Mouse (Mus musculus) liver, embryonic 16.5 days (tissue): ENCODE results near the gene Senp3. TPM values are rescaled to one million over a fixed set of nuclear protein-coding genes. Genes with fewer than 3 reads are reported as not detected.

ENCODE experiments used
- ATAC-seq: fragments of 200-750 bp; cut with Nextera tagmentation; 2 replicates; pipeline ENCODE4 v1.8.0; 2017; ENCODE audit warnings: low read depth, mild to moderate bottlenecking, moderate number of reproducible peaks, moderate library complexity
- H3K27ac ChIP-seq: fragments of 300-500 bp; sonication (generic); 2 replicates; pipeline ENCODE4 v1.5.1; 2014; ENCODE audit warnings: mild to moderate bottlenecking, low read length
- H3K27me3 ChIP-seq: fragments of 300-500 bp; sonication (generic); 2 replicates; pipeline ENCODE4 v1.6.1; 2014; ENCODE audit warnings: low read depth, low read length, mixed read lengths; ENCODE audit not compliant: control insufficient read depth, insufficient read depth
- H3K36me3 ChIP-seq: fragments of 300-500 bp; sonication (generic); 2 replicates; pipeline ENCODE4 v1.6.1; 2014; ENCODE audit warnings: mild to moderate bottlenecking; ENCODE audit not compliant: control insufficient read depth, insufficient read depth
- H3K4me1 ChIP-seq: fragments of 300-500 bp; sonication (generic); 2 replicates; pipeline ENCODE4 v1.6.1; 2014; ENCODE audit warnings: low read depth, low read length, mixed read lengths; ENCODE audit not compliant: control insufficient read depth
- H3K4me2 ChIP-seq: fragments of 300-500 bp; sonication (generic); 2 replicates; pipeline ENCODE4 v1.6.1; 2014; ENCODE audit warnings: low read depth, low read length, mixed read lengths
- H3K4me3 ChIP-seq: fragments of 300-500 bp; sonication (generic); 2 replicates; pipeline ENCODE4 v1.5.1; 2014; ENCODE audit warnings: low read depth, mild to moderate bottlenecking, low read length
- H3K9ac ChIP-seq: fragments of 300-500 bp; sonication (generic); 2 replicates; pipeline ENCODE4 v1.6.1; 2014; ENCODE audit warnings: low read depth, low read length
- H3K9me3 ChIP-seq: fragments of 300-500 bp; sonication (generic); replicated peaks from 2 replicates; pipeline ENCODE4 v1.6.1; 2016; ENCODE audit warnings: low read length; ENCODE audit not compliant: control insufficient read depth
- WGBS: fragments of 180-500 bp; shearing (Covaris S2); extraction: QIAGEN DNeasy Blood & Tissue Kit; methylation state at CpG from one replicate; pipeline ENCODE4 v1.1.7; 2014; ENCODE audit not compliant: insufficient replicate concordance; 5-methylcytosine and 5-hydroxymethylcytosine counted together
- polyA plus RNA-seq: library from polyadenylated mRNA; unstranded; fragments of >200 nt; fragmentation: Nextera tagmentation; extraction: Ambion mirVana; gene quantifications from 2 replicates; pipeline ENCODE4 v1.2.1, GENCODE M21; 2015

The Senp3 gene
- polyA plus RNA-seq, 1 experiment from 2014 or later = 22.7 TPM

GRCm38 (mm10) chr11:69697396-69697795 lies 15.5 kb upstream of the Senp3 start:
- Histone ChIP-seq H3K4me2 (no peak overlapping the region), H3K4me3 (no peak overlapping the region), H3K27ac (no peak overlapping the region), H3K9me3 (no peaks in the 10 kb centered on the region), H3K9ac (no peak overlapping the region), H3K27me3 (no peaks in the 10 kb centered on the region; the same call in 1 of the 2 replicates), H3K4me1 (peaks cover 5% of the 10 kb centered on the region), H3K36me3 (no peaks in the 10 kb centered on the region)
- ATAC-seq = no peak
- 85% methylated on average over 3 of the region's 3 CpGs for WGBS

GRCm38 (mm10) chr11:69695361-69696181 lies 13.7 kb upstream of the Senp3 start, which contains the start of the genes Tnfsf12 and Tnfsfm13:
TSS of gene Tnfsf12 (minus strand) at chr11:69695849.
TSS of gene Tnfsfm13 (minus strand) at chr11:69696098.
- Histone ChIP-seq H3K9me3 (no peaks in the 10 kb centered on the region), H3K27ac (peak within 1 kb of the TSS; percentile 54), H3K9ac (peak within 1 kb of the TSS; percentile 57), H3K4me2 (peak within 1 kb of the TSS; percentile 60), H3K4me1 (peaks cover 8% of the 10 kb centered on the region), H3K4me3 (peak within 1 kb of the TSS; percentile 57), H3K27me3 (no peaks in the 10 kb centered on the region; the same call in 1 of the 2 replicates), H3K36me3 (no peaks in the 10 kb centered on the region)
- peak; percentile 41; the same call in 1 of the 2 replicates for ATAC-seq
- 8% methylated on average over 40 of the region's 41 CpGs for WGBS

- Histone ChIP-seq H3K27ac (no peak overlapping the region), H3K9ac (no peak overlapping the region; the same call in 1 of the 2 replicates)
- ATAC-seq = no peak
Measured at GRCm38 (mm10) chr11:69695046-69695360, 13.1 kb upstream of the Senp3 start.

GRCm38 (mm10) chr11:69693421-69693965 lies 11.6 kb upstream of the Senp3 start:
- H3K36me3 ChIP-seq = no peaks in the 10 kb centered on the region
- no peak overlapping the region for H3K4me2 ChIP-seq
- peaks cover 8% of the 10 kb centered on the region for H3K4me1 ChIP-seq
- H3K27me3 ChIP-seq = no peaks in the 10 kb centered on the region; the same call in 1 of the 2 replicates
- H3K9me3 ChIP-seq = no peaks in the 10 kb centered on the region
- no peak for ATAC-seq
- no peak overlapping the region for H3K9ac ChIP-seq
- H3K4me3 ChIP-seq = no peak overlapping the region
- H3K27ac ChIP-seq = no peak overlapping the region
- 51% methylated on average over 11 of the region's 11 CpGs for WGBS

More at GRCm38 (mm10) chr11:69695046-69695360, 13.1 kb upstream of the Senp3 start:
- peak overlapping the region; percentile 60 for H3K4me2 ChIP-seq
- H3K36me3 ChIP-seq = no peaks in the 10 kb centered on the region
- peak overlapping the region; percentile 57 for H3K4me3 ChIP-seq
- peaks cover 8% of the 10 kb centered on the region for H3K4me1 ChIP-seq
- WGBS = 48% methylated on average over 6 of the region's 6 CpGs
- no peaks in the 10 kb centered on the region; the same call in 1 of the 2 replicates for H3K27me3 ChIP-seq
- H3K9me3 ChIP-seq = no peaks in the 10 kb centered on the region

GRCm38 (mm10) chr11:69692863-69693262 lies 11.0 kb upstream of the Senp3 start:
- peak; percentile 66 for ATAC-seq
- Histone ChIP-seq H3K36me3 (no peaks in the 10 kb centered on the region), H3K4me3 (no peak overlapping the region), H3K9ac (no peak overlapping the region), H3K9me3 (no peaks in the 10 kb centered on the region), H3K4me2 (no peak overlapping the region), H3K4me1 (peaks cover 8% of the 10 kb centered on the region), H3K27ac (no peak overlapping the region), H3K27me3 (no peaks in the 10 kb centered on the region; the same call in 1 of the 2 replicates)
- 63% methylated on average over 6 of the region's 6 CpGs for WGBS

- ATAC-seq = no peak
- H3K4me3 ChIP-seq = no peak overlapping the region
- no peak overlapping the region for H3K27ac ChIP-seq
- WGBS = 31% methylated on average over 9 of the region's 9 CpGs
- H3K4me1 ChIP-seq = peaks cover 8% of the 10 kb centered on the region
- no peak overlapping the region for H3K9ac ChIP-seq
- no peaks in the 10 kb centered on the region for H3K9me3 ChIP-seq
- H3K27me3 ChIP-seq = no peaks in the 10 kb centered on the region; the same call in 1 of the 2 replicates
- no peak overlapping the region for H3K4me2 ChIP-seq
- no peaks in the 10 kb centered on the region for H3K36me3 ChIP-seq
Measured at GRCm38 (mm10) chr11:69692196-69692811, 10.4 kb upstream of the Senp3 start.

GRCm38 (mm10) chr11:69689891-69690290 lies 8.0 kb upstream of the Senp3 start:
- H3K9ac ChIP-seq = no peak overlapping the region
- no peak overlapping the region for H3K4me2 ChIP-seq
- H3K27me3 ChIP-seq = no peaks in the 10 kb centered on the region; the same call in 1 of the 2 replicates
- peaks cover 16% of the 10 kb centered on the region for H3K4me1 ChIP-seq
- no peak overlapping the region for H3K4me3 ChIP-seq
- no peaks in the 10 kb centered on the region for H3K9me3 ChIP-seq
- H3K36me3 ChIP-seq = no peaks in the 10 kb centered on the region
- ATAC-seq = no peak
- WGBS = 75% methylated on average over 1 of the region's 1 CpGs
- H3K27ac ChIP-seq = no peak overlapping the region

GRCm38 (mm10) chr11:69687061-69687460 lies 5.2 kb upstream of the Senp3 start:
- no peaks in the 10 kb centered on the region for H3K9me3 ChIP-seq
- no peak overlapping the region for H3K4me3 ChIP-seq
- WGBS = 48% methylated on average over 5 of the region's 5 CpGs
- no peak overlapping the region for H3K4me2 ChIP-seq
- H3K36me3 ChIP-seq = no peaks in the 10 kb centered on the region
- peaks cover 22% of the 10 kb centered on the region for H3K4me1 ChIP-seq
- ATAC-seq = no peak
- H3K27me3 ChIP-seq = no peaks in the 10 kb centered on the region
- H3K27ac ChIP-seq = no peak overlapping the region
- H3K9ac ChIP-seq = no peak overlapping the region
